Mouse (Mus musculus): ENCODE measurements around the gene Birc7. TPM values are rescaled to one million over a fixed set of nuclear protein-coding genes. Genes with fewer than 3 reads are reported as not detected.

Birc7 gene
- 0.38 TPM in 1 of 2 replicates, not detected in the other for total RNA-seq (2014; rRNA removed)
- polyA plus RNA-seq (2015; fragmentation: Nextera tagmentation; extraction: Ambion mirVana): 0.13 and 0.24 TPM in 2 replicates

GRCm38 (mm10) chr2:180928723-180929122 lies at the start of gene Birc7:
Birc7 (plus strand) TSS chr2:180929023.
- no peaks in the 10 kb centered on the region for H3K4me1 ChIP-seq (ENCODE audit: insufficient read depth)
- H3K36me3 ChIP-seq (ENCODE audit: insufficient read depth): no peaks in the 10 kb centered on the region
- no peak within 1 kb of the TSS for H3K27ac ChIP-seq (ENCODE audit: low read depth, low read length)
- whole genome bisulfite sequencing: 39% methylated on average over 4 of the region's 4 CpGs
- H3K9me3 ChIP-seq (ENCODE audit: low read length): no peaks in the 10 kb centered on the region
- TF ChIP-seq CTCF (IDR thresholded peaks at IDR 0.05; ENCODE audit: low read depth): no peak
- ATAC-seq: no peak
- no peak within 1 kb of the TSS for H3K4me2 ChIP-seq (ENCODE audit: low read depth)
- no peak for DNase-seq
- H3K9ac ChIP-seq: no peak within 1 kb of the TSS
- no peaks in the 10 kb centered on the region for H3K27me3 ChIP-seq (ENCODE audit: insufficient read depth, low read length)
- no peak within 1 kb of the TSS for H3K4me3 ChIP-seq (ENCODE audit: low read depth, low read length)

- WGBS: 22% methylated on average over 7 of the region's 7 CpGs
These were observed 49.3 kb upstream of the Birc7 start for GRCm38 (mm10) chr2:180879365-180880067.

GRCm38 (mm10) chr2:180881281-180881680 lies 47.5 kb upstream of the Birc7 start:
- no peak overlapping the region for H3K27ac ChIP-seq (ENCODE audit: low read depth, low read length)
- no peak for TF ChIP-seq CTCF (IDR thresholded peaks at IDR 0.05; ENCODE audit: low read depth)
- no peaks in the 10 kb centered on the region for H3K27me3 ChIP-seq (ENCODE audit: insufficient read depth, low read length)
- no peak overlapping the region for H3K4me2 ChIP-seq (ENCODE audit: low read depth)
- H3K9me3 ChIP-seq (ENCODE audit: low read length): no peaks in the 10 kb centered on the region
- no peaks in the 10 kb centered on the region for H3K36me3 ChIP-seq (ENCODE audit: insufficient read depth)
- no peak for DNase-seq
- no peak overlapping the region for H3K9ac ChIP-seq
- no peak for ATAC-seq
- H3K4me1 ChIP-seq (ENCODE audit: insufficient read depth): peaks cover 18% of the 10 kb centered on the region
- WGBS: 78% methylated on average over 9 of the region's 9 CpGs
- no peak overlapping the region for H3K4me3 ChIP-seq (ENCODE audit: low read depth, low read length)

More at GRCm38 (mm10) chr2:180879365-180880067, 49.3 kb upstream of the Birc7 start:
- Histone ChIP-seq H3K27me3 (ENCODE audit: insufficient read depth, low read length) (no peaks in the 10 kb centered on the region), H3K27ac (ENCODE audit: low read depth, low read length) (peak overlapping the region; percentile 72), H3K9me3 (ENCODE audit: low read length) (no peaks in the 10 kb centered on the region), H3K4me1 (ENCODE audit: insufficient read depth) (peaks cover 18% of the 10 kb centered on the region), H3K4me2 (ENCODE audit: low read depth) (peak overlapping the region; percentile 23), H3K9ac (no peak overlapping the region), H3K4me3 (ENCODE audit: low read depth, low read length) (no peak overlapping the region), H3K36me3 (ENCODE audit: insufficient read depth) (no peaks in the 10 kb centered on the region)
- peak; percentile 99 for ATAC-seq
- DNase-seq: peak; percentile 92
- TF ChIP-seq CTCF (IDR thresholded peaks at IDR 0.05; ENCODE audit: low read depth): no peak

GRCm38 (mm10) chr2:180885270-180885669 lies 43.6 kb upstream of the Birc7 start:
- no peak for TF ChIP-seq CTCF (IDR thresholded peaks at IDR 0.05; ENCODE audit: low read depth)
- Histone ChIP-seq H3K4me3 (ENCODE audit: low read depth, low read length) (no peak overlapping the region), H3K27ac (ENCODE audit: low read depth, low read length) (no peak overlapping the region), H3K9me3 (ENCODE audit: low read length) (no peaks in the 10 kb centered on the region), H3K4me1 (ENCODE audit: insufficient read depth) (peaks cover 11% of the 10 kb centered on the region; the same call in 1 of the 2 replicates), H3K27me3 (ENCODE audit: insufficient read depth, low read length) (no peaks in the 10 kb centered on the region; the same call in none of the 2 replicates), H3K4me2 (ENCODE audit: low read depth) (no peak overlapping the region), H3K9ac (no peak overlapping the region), H3K36me3 (ENCODE audit: insufficient read depth) (no peaks in the 10 kb centered on the region)
- DNase-seq: no peak
- ATAC-seq: no peak
- 77% methylated on average over 5 of the region's 5 CpGs for WGBS

GRCm38 (mm10) chr2:180889271-180889920 lies 39.4 kb upstream of the Birc7 start:
- peak overlapping the region; percentile 61 for H3K4me2 ChIP-seq (ENCODE audit: low read depth)
- 0 out of 2 replicates have a peak overlapping the region, but pooled peaks have one; percentile 31 for H3K9ac ChIP-seq
- no peak for ATAC-seq
- no peaks in the 10 kb centered on the region for H3K36me3 ChIP-seq (ENCODE audit: insufficient read depth)
- peak overlapping the region; percentile 99 for H3K27ac ChIP-seq (ENCODE audit: low read depth, low read length)
- peaks cover 15% of the 10 kb centered on the region; the same call in 1 of the 2 replicates for H3K4me1 ChIP-seq (ENCODE audit: insufficient read depth)
- no peaks in the 10 kb centered on the region for H3K9me3 ChIP-seq (ENCODE audit: low read length)
- H3K4me3 ChIP-seq (ENCODE audit: low read depth, low read length): no peak overlapping the region
- 12% methylated on average over 18 of the region's 19 CpGs for WGBS
- no peak for TF ChIP-seq CTCF (IDR thresholded peaks at IDR 0.05; ENCODE audit: low read depth)
- no peaks in the 10 kb centered on the region; the same call in none of the 2 replicates for H3K27me3 ChIP-seq (ENCODE audit: insufficient read depth, low read length)
- no peak for DNase-seq

GRCm38 (mm10) chr2:180889921-180890280 lies 38.9 kb upstream of the Birc7 start:
- DNase-seq (no peak), ATAC-seq (no peak)
- WGBS: 21% methylated on average over 4 of the region's 4 CpGs
- Histone ChIP-seq H3K27ac (ENCODE audit: low read depth, low read length) (peak overlapping the region; percentile 99), H3K36me3 (ENCODE audit: insufficient read depth) (no peaks in the 10 kb centered on the region), H3K4me1 (ENCODE audit: insufficient read depth) (peaks cover 15% of the 10 kb centered on the region; the same call in 1 of the 2 replicates), H3K27me3 (ENCODE audit: insufficient read depth, low read length) (no peaks in the 10 kb centered on the region; the same call in none of the 2 replicates), H3K4me2 (ENCODE audit: low read depth) (peak overlapping the region; percentile 61), H3K9ac (peak overlapping the region; percentile 99; the same call in 1 of the 2 replicates), H3K4me3 (ENCODE audit: low read depth, low read length) (no peak overlapping the region), H3K9me3 (ENCODE audit: low read length) (no peaks in the 10 kb centered on the region)
- TF ChIP-seq CTCF (IDR thresholded peaks at IDR 0.05; ENCODE audit: low read depth): no peak

All from forebrain, postnatal 0 days (tissue).